Mouse (Mus musculus) midbrain, embryonic 11.5 days (tissue): Measurements from ENCODE around the gene Gm266. TPM values are rescaled to one million over a fixed set of nuclear protein-coding genes. Genes with fewer than 3 reads are reported as not detected.
A peak's percentile ranks its signal among the peaks of the same experiment; 100 is the strongest.

Experiments used
- ATAC-seq: fragments of 200-750 bp; cut with Nextera tagmentation; 2 replicates; pipeline ENCODE4 v1.8.0; 2017; ENCODE audit warnings: moderate TSS enrichment, moderate library complexity; ENCODE audit not compliant: low FRiP score
- DNase-seq: peaks from one replicate; pipeline ENCODE4 v3.0.0; 2015; ENCODE audit warnings: low spot score; ENCODE audit errors: missing footprints
- H3K27ac ChIP-seq: fragments of 300-500 bp; sonication (generic); 2 replicates; pipeline ENCODE4 v1.5.1; 2014; ENCODE audit warnings: low read depth, low read length
- H3K27me3 ChIP-seq: fragments of 300-500 bp; sonication (generic); 2 replicates; pipeline ENCODE4 v1.6.1; 2014; ENCODE audit warnings: mild to moderate bottlenecking, low read length, moderate library complexity, mixed read lengths; ENCODE audit not compliant: control insufficient read depth, insufficient read depth
- H3K36me3 ChIP-seq: fragments of 300-500 bp; sonication (generic); 2 replicates; pipeline ENCODE4 v1.6.1; 2014; ENCODE audit warnings: mild to moderate bottlenecking, low read length, moderate library complexity, mixed read lengths; ENCODE audit not compliant: control insufficient read depth, insufficient read depth
- H3K4me1 ChIP-seq: fragments of 300-500 bp; sonication (generic); 2 replicates; pipeline ENCODE4 v1.6.1; 2014; ENCODE audit warnings: low read length; ENCODE audit not compliant: control insufficient read depth, insufficient read depth
- H3K4me2 ChIP-seq: fragments of 300-500 bp; sonication (generic); 2 replicates; pipeline ENCODE4 v1.6.1; 2014; ENCODE audit warnings: mild to moderate bottlenecking, moderate library complexity
- H3K4me3 ChIP-seq: fragments of 300-500 bp; sonication (generic); 2 replicates; pipeline ENCODE4 v1.5.1; 2014; ENCODE audit warnings: low read depth, low read length
- H3K9ac ChIP-seq: fragments of 300-500 bp; sonication (generic); 2 replicates; pipeline ENCODE4 v1.6.1; 2014; ENCODE audit warnings: low read length
- H3K9me3 ChIP-seq: fragments of 300-500 bp; sonication (generic); 2 replicates; pipeline ENCODE4 v1.6.1; 2016; ENCODE audit warnings: low read length; ENCODE audit not compliant: control insufficient read depth
- WGBS: fragments of 180-500 bp; shearing (Covaris S2); extraction: QIAGEN DNeasy Blood & Tissue Kit; methylation state at CpG from one replicate; pipeline ENCODE4 v1.1.7; 2014; 5-methylcytosine and 5-hydroxymethylcytosine counted together
- polyA plus RNA-seq: library from polyadenylated mRNA; unstranded; fragments of >200 nt; fragmentation: Nextera tagmentation; extraction: Ambion mirVana; gene quantifications from 2 replicates; pipeline ENCODE4 v1.2.1, GENCODE M21; 2014

The Gm266 gene
- polyA plus RNA-seq, 1 experiment from 2014 or later: 6.0 TPM

DNA sequence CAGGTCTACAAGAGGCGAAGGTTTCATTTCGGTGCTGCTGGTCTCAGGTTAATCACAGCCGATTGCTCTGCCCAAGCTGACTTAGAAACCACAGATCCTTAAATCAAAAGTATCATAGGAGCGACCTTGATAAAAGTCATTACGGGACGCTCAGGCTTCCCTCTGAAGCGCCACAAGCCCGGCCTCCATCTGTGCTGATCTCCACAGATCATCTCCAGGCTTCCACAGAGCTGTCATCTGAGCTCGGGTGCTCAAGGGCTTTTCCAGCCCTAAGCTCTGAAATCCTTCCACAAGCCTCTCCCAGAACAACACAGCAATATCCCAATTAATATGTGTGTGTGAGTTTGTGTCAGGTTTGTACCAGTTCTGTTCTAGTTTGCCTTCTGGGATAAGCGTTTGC, 22.3 kb upstream of the Gm266 start:
- DNase-seq: no peak
- Histone ChIP-seq H3K4me3 (no peak overlapping the region), H3K4me2 (no peak overlapping the region), H3K9me3 (no peaks in the 10 kb centered on the region), H3K9ac (no peak overlapping the region), H3K27ac (no peak overlapping the region), H3K4me1 (no peaks in the 10 kb centered on the region), H3K36me3 (no peaks in the 10 kb centered on the region), H3K27me3 (no peaks in the 10 kb centered on the region)
- ATAC-seq: no peak
- 91% methylated on average over 10 of the region's 10 CpGs for WGBS

DNA sequence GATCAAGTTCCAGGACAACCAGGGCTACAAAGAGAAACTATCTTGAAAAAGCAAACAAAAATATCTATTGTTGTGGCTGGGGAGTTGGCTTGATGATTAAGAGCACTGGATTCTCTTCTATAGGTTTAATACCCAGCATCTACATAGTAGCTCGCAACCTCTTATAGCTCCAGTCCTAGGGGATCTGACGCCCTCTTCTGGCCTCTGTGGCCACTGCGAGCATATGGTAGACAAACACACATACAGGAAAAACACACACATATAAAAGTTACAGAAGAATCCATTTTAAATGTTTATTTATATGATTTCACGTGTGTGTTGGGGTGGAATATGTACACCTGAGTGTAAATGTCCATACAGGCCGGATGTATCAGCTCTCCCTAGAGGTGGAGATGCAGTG, 21.4 kb upstream of the Gm266 start:
- WGBS: 57% methylated on average over 5 of the region's 5 CpGs
- H3K27me3 ChIP-seq: no peaks in the 10 kb centered on the region
- no peak overlapping the region for H3K9ac ChIP-seq
- DNase-seq (no peak), ATAC-seq (no peak)
- no peak overlapping the region for H3K4me2 ChIP-seq
- no peaks in the 10 kb centered on the region for H3K4me1 ChIP-seq
- no peaks in the 10 kb centered on the region for H3K36me3 ChIP-seq
- no peak overlapping the region for H3K4me3 ChIP-seq
- H3K9me3 ChIP-seq: no peaks in the 10 kb centered on the region
- H3K27ac ChIP-seq: no peak overlapping the region

DNA sequence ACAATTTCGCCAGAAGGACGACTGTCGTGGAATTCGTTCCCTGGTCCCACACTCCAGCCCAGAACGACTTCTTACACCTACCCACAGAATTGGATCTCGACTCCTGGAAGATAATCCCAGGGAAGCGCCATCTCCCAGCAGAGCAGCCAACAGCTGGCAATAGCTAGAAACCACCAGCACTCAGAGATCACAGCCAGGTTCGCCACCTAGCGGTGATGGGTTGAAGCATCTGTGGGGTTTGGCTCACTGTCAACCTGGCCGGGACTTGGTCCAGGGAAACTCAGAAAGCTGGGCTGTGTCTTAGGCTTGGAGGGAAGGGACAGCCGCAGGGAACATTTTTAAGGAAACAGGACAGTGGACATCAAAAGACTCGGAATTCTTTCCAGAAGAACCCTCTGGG, 19.3 kb upstream of the Gm266 start:
- 6% methylated on average over 12 of the region's 12 CpGs for WGBS
- DNase-seq (peak; percentile 98), ATAC-seq (peak; percentile 52; the same call in 1 of the 2 replicates)
- 0 out of 2 replicates have a peak overlapping the region, but pooled peaks have one; percentile 3 for H3K9ac ChIP-seq
- no peak overlapping the region for H3K27ac ChIP-seq
- peaks cover 11% of the 10 kb centered on the region for H3K4me1 ChIP-seq
- H3K36me3 ChIP-seq: no peaks in the 10 kb centered on the region
- no peaks in the 10 kb centered on the region for H3K27me3 ChIP-seq
- peak overlapping the region; percentile 34; the same call in 1 of the 2 replicates for H3K4me2 ChIP-seq
- peak overlapping the region; percentile 17; the same call in 1 of the 2 replicates for H3K4me3 ChIP-seq
- no peaks in the 10 kb centered on the region for H3K9me3 ChIP-seq

DNA sequence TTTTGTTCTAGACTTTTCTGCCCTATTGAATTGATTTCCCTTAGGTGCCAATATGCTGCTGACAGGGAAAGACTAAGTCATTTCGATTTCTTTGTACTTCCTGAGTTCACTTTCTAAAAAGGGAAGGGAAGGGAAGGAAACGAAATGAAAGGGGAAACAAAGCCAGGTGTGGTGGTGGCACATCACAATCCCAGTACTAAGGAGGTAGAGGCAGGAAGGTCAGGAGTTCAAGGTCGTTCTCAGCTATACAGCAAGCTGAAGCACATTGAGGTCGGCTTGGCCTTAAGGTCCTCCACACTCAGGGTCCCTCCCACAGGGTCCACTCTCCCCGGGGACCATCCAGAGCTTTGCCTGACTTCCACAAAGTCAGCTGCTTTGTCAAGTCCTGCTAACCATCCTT, 17.9 kb upstream of the Gm266 start:
- ATAC-seq (no peak), DNase-seq (no peak)
- no peak overlapping the region for H3K4me2 ChIP-seq
- H3K9ac ChIP-seq: no peak overlapping the region
- no peak overlapping the region for H3K27ac ChIP-seq
- H3K4me1 ChIP-seq: peaks cover 14% of the 10 kb centered on the region
- no peaks in the 10 kb centered on the region for H3K9me3 ChIP-seq
- H3K4me3 ChIP-seq: no peak overlapping the region
- WGBS: 76% methylated on average over 5 of the region's 5 CpGs
- H3K36me3 ChIP-seq: no peaks in the 10 kb centered on the region
- no peaks in the 10 kb centered on the region for H3K27me3 ChIP-seq

DNA sequence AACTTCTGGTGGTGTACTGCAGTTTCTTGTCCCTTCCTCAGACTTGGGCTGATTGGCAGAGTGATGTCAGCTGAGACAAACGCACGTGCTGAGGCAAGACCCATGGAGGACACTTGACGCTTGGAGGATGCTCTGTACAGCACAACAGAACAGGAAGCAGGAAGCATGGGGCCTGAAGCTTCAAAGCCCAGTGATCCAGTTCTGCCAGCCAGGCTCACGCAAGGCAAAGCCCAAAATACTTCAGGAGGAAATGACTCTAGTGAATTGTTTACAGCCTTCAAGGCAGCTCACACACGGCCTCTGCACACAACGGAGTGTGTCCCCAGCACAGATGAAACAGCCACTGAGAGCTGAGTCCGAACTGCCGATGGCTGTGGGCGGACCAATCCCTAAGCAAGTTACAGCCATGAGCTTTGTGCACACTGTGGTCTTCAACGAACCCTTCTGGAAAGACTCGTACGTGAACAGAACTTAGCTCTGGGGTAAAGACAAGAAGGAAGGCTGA, 17.5 kb upstream of the Gm266 start:
- H3K9me3 ChIP-seq: no peaks in the 10 kb centered on the region
- 89% methylated on average over 12 of the region's 12 CpGs for WGBS
- no peaks in the 10 kb centered on the region for H3K36me3 ChIP-seq
- H3K4me2 ChIP-seq: no peak overlapping the region
- no peak overlapping the region for H3K27ac ChIP-seq
- DNase-seq (no peak), ATAC-seq (no peak)
- no peaks in the 10 kb centered on the region for H3K27me3 ChIP-seq
- no peak overlapping the region for H3K4me3 ChIP-seq
- peaks cover 14% of the 10 kb centered on the region for H3K4me1 ChIP-seq
- no peak overlapping the region for H3K9ac ChIP-seq

DNA sequence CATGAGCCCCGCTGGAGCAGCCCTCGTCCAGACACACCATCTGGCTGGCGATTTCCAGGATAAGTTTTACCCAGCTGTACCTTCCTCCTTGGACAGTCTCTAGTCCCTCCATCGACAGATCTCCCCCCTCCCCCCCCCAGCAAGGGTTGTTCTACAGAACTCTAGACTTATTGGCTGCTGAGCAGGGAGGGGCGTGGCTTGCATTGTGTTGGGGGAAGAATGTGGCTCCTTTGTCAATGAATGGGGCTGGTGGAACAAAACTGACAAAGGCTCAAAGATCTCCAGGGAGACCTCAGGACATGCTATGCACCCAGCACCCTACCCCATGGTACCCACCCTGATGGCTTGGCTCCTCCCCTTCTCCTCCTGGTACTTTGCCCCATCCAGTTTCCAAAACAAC, 15.1 kb upstream of the Gm266 start:
- ATAC-seq (peak; percentile 92), DNase-seq (peak; percentile 95)
- no peaks in the 10 kb centered on the region for H3K36me3 ChIP-seq
- H3K4me1 ChIP-seq: peaks cover 14% of the 10 kb centered on the region
- no peaks in the 10 kb centered on the region for H3K27me3 ChIP-seq
- H3K27ac ChIP-seq: peak overlapping the region; percentile 63
- no peaks in the 10 kb centered on the region for H3K9me3 ChIP-seq
- H3K4me3 ChIP-seq: 0 out of 2 replicates have a peak overlapping the region, but pooled peaks have one; percentile 13
- WGBS: 17% methylated on average over 5 of the region's 5 CpGs
- H3K9ac ChIP-seq: peak overlapping the region; percentile 30; the same call in 1 of the 2 replicates
- H3K4me2 ChIP-seq: peak overlapping the region; percentile 39

DNA sequence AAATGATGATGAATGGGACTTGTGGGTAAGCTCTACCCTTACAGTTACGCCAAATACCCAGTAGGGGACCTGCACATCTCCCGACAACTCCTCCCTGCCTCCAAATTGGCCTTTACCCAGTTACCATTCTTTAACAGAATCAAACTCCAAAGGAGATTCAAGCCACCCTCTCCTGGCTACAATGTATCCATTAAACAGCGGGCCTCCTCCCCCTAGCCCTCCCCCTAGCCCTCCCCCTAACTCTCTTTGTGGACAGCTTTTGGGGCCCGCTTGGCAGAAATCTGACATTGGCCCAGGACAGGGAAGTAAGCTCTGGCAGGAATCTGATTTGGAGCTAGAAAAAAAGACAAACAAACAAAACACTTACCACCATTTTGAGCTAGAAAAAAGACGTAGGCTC, 14.0 kb upstream of the Gm266 start:
- Histone ChIP-seq H3K4me2 (no peak overlapping the region), H3K4me3 (no peak overlapping the region), H3K27me3 (no peaks in the 10 kb centered on the region), H3K9me3 (no peaks in the 10 kb centered on the region), H3K9ac (no peak overlapping the region), H3K4me1 (peaks cover 14% of the 10 kb centered on the region), H3K36me3 (no peaks in the 10 kb centered on the region), H3K27ac (no peak overlapping the region)
- DNase-seq: no peak
- no peak for ATAC-seq
- WGBS: 54% methylated on average over 5 of the region's 5 CpGs

DNA sequence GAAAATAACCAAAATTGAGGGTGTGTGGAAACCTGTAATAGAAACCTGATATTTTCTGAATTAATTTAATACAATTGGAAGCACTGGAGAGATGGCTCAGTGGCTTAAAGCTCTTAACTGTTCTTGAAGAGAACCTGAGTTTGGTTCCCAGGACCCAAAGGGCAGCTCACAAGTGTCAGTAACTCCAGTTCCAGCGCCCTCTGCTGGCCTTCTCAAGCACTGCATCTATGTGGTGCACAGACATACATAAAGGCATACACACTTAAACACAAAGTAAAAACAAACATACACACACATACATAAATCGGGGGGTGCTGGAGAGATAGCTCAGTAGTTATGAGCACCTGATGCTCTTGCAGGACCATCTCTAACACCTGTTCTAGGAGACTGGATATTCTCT, 11.5 kb upstream of the Gm266 start:
- WGBS: 56% methylated on average over 2 of the region's 2 CpGs
- Histone ChIP-seq H3K9ac (no peak overlapping the region), H3K27me3 (no peaks in the 10 kb centered on the region), H3K36me3 (no peaks in the 10 kb centered on the region), H3K27ac (no peak overlapping the region), H3K4me2 (no peak overlapping the region), H3K9me3 (no peaks in the 10 kb centered on the region), H3K4me1 (peaks cover 14% of the 10 kb centered on the region), H3K4me3 (no peak overlapping the region)
- ATAC-seq: no peak
- DNase-seq: no peak

DNA sequence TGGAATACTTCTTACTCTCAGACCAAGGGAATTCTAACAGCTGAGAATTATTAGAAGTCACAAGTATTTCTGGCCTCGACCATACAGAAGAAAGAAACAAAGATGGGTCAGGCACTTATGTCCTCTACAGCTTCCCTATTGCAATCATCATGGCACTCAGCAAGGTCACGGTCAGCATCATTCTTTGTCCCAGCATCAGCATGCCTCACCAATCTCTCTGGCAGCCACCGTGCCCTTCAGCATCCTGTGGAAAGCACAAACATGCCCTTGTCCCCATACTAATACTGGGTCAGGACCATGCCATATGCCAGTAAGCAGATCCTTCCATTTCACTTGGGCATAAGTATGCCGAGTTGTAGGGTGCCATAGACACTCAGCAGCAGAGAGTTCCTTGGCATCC, 9.3 kb upstream of the Gm266 start:
- Histone ChIP-seq H3K4me3 (no peak overlapping the region), H3K27ac (no peak overlapping the region), H3K36me3 (no peaks in the 10 kb centered on the region), H3K27me3 (no peaks in the 10 kb centered on the region), H3K9me3 (no peaks in the 10 kb centered on the region), H3K4me1 (peaks cover 4% of the 10 kb centered on the region; the same call in 1 of the 2 replicates), H3K4me2 (no peak overlapping the region), H3K9ac (no peak overlapping the region)
- WGBS: 82% methylated on average over 4 of the region's 4 CpGs
- ATAC-seq: no peak
- no peak for DNase-seq
